Mouse (Mus musculus) bone marrow macrophage, adult 2 months (primary cell): ENCODE data around the gene Rab42.

Source experiments
- CTCF ChIP-seq: IDR thresholded peaks from 2 replicates; pipeline ENCODE4 v1.5.1; 2012; ENCODE audit warnings: low read depth, mild to moderate bottlenecking, low read length, moderate library complexity
- POLR2A ChIP-seq: IDR thresholded peaks from 2 replicates; pipeline ENCODE4 v1.6.1; 2012; ENCODE audit warnings: mild to moderate bottlenecking, low read depth, low read length, borderline replicate concordance

GRCm38 (mm10) chr4:132329115-132329834, 26.1 kb upstream of the Rab42 start, which contains the start of gene Trnau1ap:
- TF ChIP-seq CTCF (no peak), POLR2A (no peak)
